Mouse (Mus musculus) small intestine, adult 2 months (tissue): Measurements from ENCODE around the gene Tmem184a. TPM values are rescaled to one million over a fixed set of nuclear protein-coding genes. Genes with fewer than 3 reads are reported as not detected.

Experiments
- H3K27ac ChIP-seq: fragments of 200-500 bp; 2 replicates; pipeline ENCODE4 v1.5.1; 2012; ENCODE audit warnings: low read depth, low read length, control low read depth, inconsistent platforms; ENCODE audit not compliant: insufficient read depth
- H3K27me3 ChIP-seq: fragments of 200-500 bp; 2 replicates; pipeline ENCODE4 v1.6.1; 2012; ENCODE audit warnings: mild to moderate bottlenecking, moderate library complexity, low read length, inconsistent platforms; ENCODE audit not compliant: control insufficient read depth, insufficient read depth
- H3K36me3 ChIP-seq: fragments of 200-500 bp; 2 replicates; pipeline ENCODE4 v1.6.1; 2012; ENCODE audit warnings: mild to moderate bottlenecking, low read length, control low read depth, inconsistent platforms; ENCODE audit not compliant: control insufficient read depth, insufficient read depth
- H3K4me1 ChIP-seq: fragments of 200-500 bp; 2 replicates; pipeline ENCODE4 v1.6.1; 2012; ENCODE audit warnings: low read length, inconsistent platforms, mixed read lengths; ENCODE audit not compliant: control insufficient read depth, insufficient read depth, insufficient read length
- H3K4me3 ChIP-seq: fragments of 200-500 bp; 2 replicates; pipeline ENCODE4 v1.5.1; 2012; ENCODE audit warnings: low read depth, mild to moderate bottlenecking, control low read depth, inconsistent platforms, low read length, moderate library complexity
- CTCF ChIP-seq: fragments of 200-500 bp; IDR thresholded peaks from 2 replicates; pipeline ENCODE4 v1.5.1; 2012; ENCODE audit warnings: low read depth, mild to moderate bottlenecking, control low read depth, inconsistent platforms, low read length, moderate library complexity, mixed read lengths; ENCODE audit not compliant: insufficient replicate concordance, insufficient read length; ENCODE audit errors: extremely low read depth
- POLR2A ChIP-seq: fragments of 200-500 bp; IDR thresholded peaks from 2 replicates; pipeline ENCODE4 v1.6.1; 2012; ENCODE audit warnings: low read depth, mild to moderate bottlenecking, control low read depth, inconsistent platforms, low read length, moderate library complexity
- WGBS: fragments of 180-500 bp; shearing (Covaris S2); methylation state at CpG from one replicate; pipeline ENCODE4 v1.1.7; 2018; 5-methylcytosine and 5-hydroxymethylcytosine counted together
- polyA plus RNA-seq: library from polyadenylated mRNA; depleted of rRNA; stranded (reverse); fragments of >200 nt; gene quantifications from 2 replicates; pipeline ENCODE4 v1.2.3, GENCODE M21; 2012

Gene Tmem184a
- polyA plus RNA-seq, 1 experiment, result 416 TPM

DNA sequence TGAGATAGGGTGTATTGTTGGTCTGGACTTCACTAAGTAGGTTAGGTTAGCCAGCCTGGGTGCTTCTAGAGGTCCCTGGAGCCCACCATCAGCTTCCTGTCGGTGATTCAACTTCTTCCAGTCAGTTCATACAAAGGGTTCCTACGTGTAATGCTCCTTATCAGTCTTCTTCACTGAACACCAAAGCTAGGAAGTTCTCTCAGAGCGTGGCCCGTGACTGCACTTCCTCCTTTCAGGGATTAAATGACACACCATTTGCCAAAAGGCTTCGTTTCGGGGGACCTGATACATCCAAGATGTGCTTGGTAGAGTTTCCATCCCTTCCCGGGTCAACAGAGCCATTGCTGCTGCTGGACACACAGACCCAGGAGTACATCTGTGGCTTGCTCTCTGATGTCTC is 12.4 kb upstream of the Tmem184a start:
- H3K27me3 ChIP-seq, result no peaks in the 10 kb centered on the region
- no peaks in the 10 kb centered on the region for H3K4me1 ChIP-seq
- no peaks in the 10 kb centered on the region for H3K36me3 ChIP-seq
- 57% methylated on average over 7 of the region's 7 CpGs for WGBS
- H3K27ac ChIP-seq, result no peak overlapping the region
- TF ChIP-seq CTCF, result no peak
- no peak for TF ChIP-seq POLR2A
- H3K4me3 ChIP-seq, result no peak overlapping the region

GRCm38 (mm10) chr5:139830734-139831133 is 11.0 kb upstream of the Tmem184a start:
- no peaks in the 10 kb centered on the region for H3K27me3 ChIP-seq
- 76% methylated on average over 3 of the region's 3 CpGs for WGBS
- H3K4me3 ChIP-seq, result no peak overlapping the region
- H3K27ac ChIP-seq, result no peak overlapping the region
- H3K4me1 ChIP-seq, result peaks cover 4% of the 10 kb centered on the region; the same call in 1 of the 2 replicates
- TF ChIP-seq CTCF (no peak), POLR2A (no peak)
- no peaks in the 10 kb centered on the region for H3K36me3 ChIP-seq

- TF ChIP-seq CTCF (no peak), POLR2A (no peak)
- Histone ChIP-seq H3K4me3 (no peak overlapping the region), H3K27ac (no peak overlapping the region), H3K36me3 (peaks cover 5% of the 10 kb centered on the region), H3K27me3 (no peaks in the 10 kb centered on the region), H3K4me1 (peaks cover 9% of the 10 kb centered on the region; the same call in 1 of the 2 replicates)
- 73% methylated on average over 13 of the region's 13 CpGs for WGBS
These were observed 9.7 kb upstream of the Tmem184a start for GRCm38 (mm10) chr5:139829384-139829783.

GRCm38 (mm10) chr5:139827593-139827992 is 7.9 kb upstream of the Tmem184a start:
- TF ChIP-seq POLR2A (no peak), CTCF (no peak)
- Histone ChIP-seq H3K4me1 (peaks cover 9% of the 10 kb centered on the region), H3K36me3 (peaks cover 11% of the 10 kb centered on the region), H3K27ac (no peak overlapping the region), H3K4me3 (no peak overlapping the region), H3K27me3 (no peaks in the 10 kb centered on the region)
- WGBS, result 100% methylated on average over 1 of the region's 1 CpGs

DNA sequence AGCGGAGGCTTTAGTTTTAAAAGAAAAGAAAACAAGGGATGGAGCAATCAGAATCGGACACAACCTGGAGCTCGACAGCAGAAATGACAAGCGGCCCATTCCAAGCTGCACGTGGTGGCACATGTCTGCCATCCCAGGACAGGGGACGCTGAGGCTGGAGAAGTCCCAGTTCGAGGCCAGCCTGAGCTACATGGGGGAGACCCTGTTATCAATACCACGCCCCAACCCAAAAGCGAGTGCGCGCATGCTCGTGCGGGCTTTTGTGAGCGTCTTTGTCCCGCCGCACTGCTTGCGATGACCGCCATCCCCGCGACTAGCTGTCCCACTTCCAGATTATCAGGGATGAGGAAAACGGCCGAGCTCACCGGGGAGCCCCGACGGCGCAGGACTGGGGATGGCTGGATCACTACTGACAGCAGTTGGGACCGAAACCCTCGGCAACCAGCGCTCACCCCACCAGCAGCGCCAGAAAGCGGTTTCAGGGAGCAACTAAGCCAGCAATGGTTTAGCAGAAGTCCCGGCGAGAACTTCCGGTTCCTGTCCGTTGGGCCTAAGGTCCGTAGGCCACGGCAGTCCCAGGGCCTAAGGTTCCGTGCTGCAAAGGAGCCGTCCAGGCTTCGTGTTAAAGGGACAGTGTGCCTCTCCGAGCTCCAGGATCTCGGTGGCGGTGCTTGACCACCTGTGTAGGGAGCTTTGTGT is 6.8 kb upstream of the Tmem184a start, which contains the start of the genes Gm26938 and Psmg3:
TSS of gene Gm26938 (minus strand) at position 51 of the 699 bp plus-strand sequence.
TSS of gene Psmg3 (minus strand) at position 529 of the 699 bp plus-strand sequence.
- peaks cover 12% of the 10 kb centered on the region for H3K4me1 ChIP-seq
- under 1% methylated on average over 43 of the region's 43 CpGs for WGBS
- peak within 1 kb of the TSS; percentile 14; the same call in 1 of the 2 replicates for H3K27ac ChIP-seq
- no peaks in the 10 kb centered on the region for H3K27me3 ChIP-seq
- TF ChIP-seq CTCF (no peak), POLR2A (peak; percentile 76; the same call in 1 of the 2 replicates)
- H3K36me3 ChIP-seq, result peaks cover 11% of the 10 kb centered on the region
- H3K4me3 ChIP-seq, result peak within 1 kb of the TSS; percentile 86

DNA sequence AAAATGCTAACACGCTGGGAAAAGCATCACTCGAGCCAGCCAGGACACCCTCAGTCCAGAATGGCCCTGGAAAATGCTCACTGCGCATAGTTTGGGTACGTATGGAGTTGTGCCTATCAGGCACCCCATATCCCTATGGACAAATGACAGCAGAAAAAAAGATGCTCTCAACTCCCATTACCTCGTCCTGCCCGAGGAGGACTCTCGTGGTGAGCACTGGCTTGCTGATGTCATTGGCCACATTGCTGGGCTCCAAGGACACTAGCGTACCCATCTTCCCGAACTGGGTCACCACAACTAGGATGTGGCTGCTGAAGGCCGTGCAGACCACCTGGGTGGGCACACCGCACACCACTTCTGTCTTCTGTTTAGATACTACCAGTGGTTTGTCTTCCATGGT is 6.2 kb upstream of the Tmem184a start:
- no peak overlapping the region for H3K27ac ChIP-seq
- no peak for TF ChIP-seq POLR2A
- TF ChIP-seq CTCF, result no peak

GRCm38 (mm10) chr5:139824531-139824930 is 4.8 kb upstream of the Tmem184a start:
- 92% methylated on average over 10 of the region's 10 CpGs for WGBS

More for the DNA sequence above, 6.2 kb upstream of the Tmem184a start:
- Histone ChIP-seq H3K4me1 (peaks cover 18% of the 10 kb centered on the region), H3K4me3 (peak overlapping the region; percentile 86), H3K36me3 (peaks cover 11% of the 10 kb centered on the region), H3K27me3 (no peaks in the 10 kb centered on the region)
- WGBS, result 25% methylated on average over 11 of the region's 11 CpGs

More at GRCm38 (mm10) chr5:139824531-139824930, 4.8 kb upstream of the Tmem184a start:
- H3K4me1 ChIP-seq, result peaks cover 26% of the 10 kb centered on the region
- no peak overlapping the region for H3K27ac ChIP-seq
- TF ChIP-seq POLR2A (no peak), CTCF (no peak)
- H3K36me3 ChIP-seq, result peaks cover 11% of the 10 kb centered on the region
- H3K4me3 ChIP-seq, result 0 out of 2 replicates have a peak overlapping the region, but pooled peaks have one; percentile 3
- no peaks in the 10 kb centered on the region for H3K27me3 ChIP-seq
